Mouse (Mus musculus) c-Kit-positive CD71-positive TER-119-positive erythroid progenitor cells, embryonic 14.5 days (primary cell): Measurements from ENCODE around the gene Ptpn20.

Source experiments
- DNase-seq: peaks from one replicate; pipeline ENCODE4 v3.0.0-alpha.2; 2013; ENCODE audit warnings: low spot score

Gene Ptpn20

DNA sequence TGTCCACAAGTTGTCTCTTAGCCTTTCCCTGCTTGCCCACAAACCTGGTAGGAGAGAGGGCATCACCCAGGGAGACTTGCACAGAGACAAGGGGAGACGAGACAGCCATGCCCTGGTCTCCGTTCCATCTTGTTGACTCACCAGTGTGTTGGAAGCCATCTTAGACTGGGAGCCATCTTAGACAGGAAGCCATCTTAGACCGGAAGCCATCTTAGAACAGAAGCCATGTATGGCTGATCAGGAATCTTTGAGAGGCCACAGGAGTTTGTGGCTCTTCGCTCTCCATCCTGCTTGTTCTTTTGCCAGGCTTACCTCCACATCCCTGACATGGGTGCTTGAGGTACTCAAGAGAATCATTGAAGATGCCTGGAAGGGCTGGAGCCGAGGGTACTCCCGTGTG lies 89.0 kb downstream of the Ptpn20 start:
- no peak for DNase-seq

GRCm38 (mm10) chr14:33678740-33679139 lies 89.7 kb downstream of the Ptpn20 start:
- DNase-seq = no peak

- no peak for DNase-seq
These were observed 91.6 kb downstream of the Ptpn20 start for GRCm38 (mm10) chr14:33680621-33681020.

DNA sequence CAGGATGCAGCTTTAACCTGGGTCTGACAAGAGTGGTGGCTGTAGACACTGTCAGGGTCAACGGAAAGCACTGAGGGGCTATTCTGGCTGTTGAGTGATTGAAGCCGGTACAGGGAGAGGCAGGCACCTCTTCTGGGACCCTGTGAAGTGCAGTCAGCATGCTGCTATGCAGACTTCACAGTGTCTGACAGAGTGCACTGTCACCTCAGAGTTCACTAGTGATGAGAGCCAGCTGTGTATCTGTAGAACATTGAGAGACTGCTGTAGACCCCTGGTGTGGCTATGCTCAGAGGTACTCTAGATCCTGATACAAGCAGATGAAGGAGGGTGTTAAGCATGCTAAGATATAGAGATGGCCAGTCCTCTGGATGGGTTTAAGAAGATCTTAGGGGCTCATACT lies 93.8 kb downstream of the Ptpn20 start:
- no peak for DNase-seq

GRCm38 (mm10) chr14:33683701-33684100 lies 94.7 kb downstream of the Ptpn20 start:
- DNase-seq = no peak

DNA sequence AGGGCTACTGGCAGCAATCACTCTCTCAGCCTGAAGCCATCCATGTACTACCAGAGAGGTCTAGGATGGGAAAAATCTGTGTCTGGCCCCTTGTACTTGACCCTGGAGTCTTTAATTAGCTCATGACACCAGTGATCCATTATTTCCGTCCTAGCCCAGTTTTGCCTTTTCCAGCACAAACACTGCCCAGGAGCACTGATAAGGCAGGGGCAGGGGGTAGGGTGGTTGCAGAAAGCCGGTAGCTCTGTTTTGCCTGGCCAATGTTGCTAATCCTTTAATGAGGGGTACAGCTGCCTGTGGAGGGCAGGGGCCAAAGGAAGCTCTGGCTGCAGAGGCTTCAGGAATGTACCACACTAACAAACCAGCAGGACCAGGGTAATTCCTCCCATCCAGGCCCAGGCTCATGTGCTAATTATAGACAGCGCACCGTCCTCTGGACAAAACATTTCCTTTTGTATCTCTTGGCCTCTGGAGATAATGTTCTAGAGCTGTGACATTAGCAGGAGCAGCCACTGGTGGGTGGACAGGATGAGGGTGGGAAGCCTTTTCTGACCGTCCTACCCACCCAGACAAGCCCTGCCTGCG lies 98.5 kb downstream of the Ptpn20 start:
- DNase-seq = no peak

GRCm38 (mm10) chr14:33689044-33689443 lies 100.0 kb downstream of the Ptpn20 start:
- DNase-seq = no peak
